Mouse (Mus musculus) skeletal muscle tissue, adult 2 months (tissue): ENCODE data around the gene Socs4.

ENCODE experiments used
- DNase-seq: peaks from one replicate; pipeline ENCODE4 v3.0.0-alpha.2; 2012; ENCODE audit warnings: low read depth, low spot score

Gene Socs4

DNA sequence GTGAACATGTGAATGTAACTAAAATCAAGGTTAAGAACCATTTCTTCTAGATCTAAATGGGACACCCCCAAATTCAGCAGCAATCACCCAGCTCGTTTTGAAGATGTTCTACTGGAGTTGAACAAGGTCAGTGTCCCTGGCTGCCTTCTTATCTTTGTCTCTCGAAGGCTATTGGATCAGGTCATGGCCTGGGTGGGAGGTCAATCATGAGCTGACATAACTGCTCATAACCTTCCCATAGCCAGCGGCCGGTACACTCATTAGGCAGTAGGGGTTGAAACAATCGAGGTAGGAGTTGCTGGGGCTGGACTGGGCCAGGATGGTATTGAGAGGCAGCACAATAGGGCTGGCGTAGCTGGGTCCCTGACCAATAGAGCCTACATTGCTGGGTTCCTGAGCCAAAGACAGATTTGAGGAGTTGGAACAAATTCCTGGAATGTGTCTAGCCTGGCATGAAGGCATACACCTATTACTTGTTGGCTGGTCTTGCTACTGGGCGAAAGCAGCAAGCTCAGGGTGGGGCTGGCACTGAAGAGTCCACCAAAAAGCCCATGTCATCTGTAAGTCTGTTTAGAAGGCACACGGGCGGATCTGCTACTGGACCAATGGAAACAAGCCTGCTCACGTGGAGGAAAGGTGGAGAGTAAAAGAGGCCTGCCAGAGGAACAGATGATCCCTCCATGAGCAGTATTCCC is 63.6 kb downstream of the Socs4 start:
- no peak for DNase-seq

DNA sequence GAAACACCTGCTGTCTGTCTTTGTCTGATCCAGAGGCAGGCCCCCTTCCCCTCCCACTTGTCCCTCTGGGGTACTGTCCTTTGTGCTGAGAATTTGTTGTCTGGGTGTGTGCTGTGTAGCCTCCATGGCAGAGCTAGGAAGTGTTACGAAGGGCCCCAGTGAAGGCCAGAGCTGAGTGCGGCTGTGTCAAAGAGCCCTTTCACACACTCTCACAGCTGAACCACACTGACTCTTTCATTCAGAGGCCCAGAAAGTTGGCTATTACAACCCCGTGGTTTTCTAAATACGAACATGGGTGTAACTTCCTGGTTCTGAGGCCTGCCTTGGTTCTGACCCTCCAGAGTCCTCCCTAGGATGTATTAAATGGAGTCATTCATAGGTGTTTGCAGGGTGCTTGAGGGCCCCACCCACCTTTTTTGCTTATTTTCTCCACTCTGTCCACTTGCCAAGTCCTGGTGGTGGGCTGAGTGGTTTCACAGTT is 65.1 kb downstream of the Socs4 start:
- DNase-seq = no peak
